Mouse (Mus musculus): ENCODE results near the gene Nhlh2. TPM values are rescaled to one million over a fixed set of nuclear protein-coding genes. Genes with fewer than 3 reads are reported as not detected.

Gene Nhlh2
- total RNA-seq (2014; rRNA removed), result 8.6 and 19.0 TPM in 2 replicates
- 7.0 and 14.6 TPM in 2 replicates for polyA plus RNA-seq (2015; fragmentation: Nextera tagmentation; extraction: Ambion mirVana)

DNA sequence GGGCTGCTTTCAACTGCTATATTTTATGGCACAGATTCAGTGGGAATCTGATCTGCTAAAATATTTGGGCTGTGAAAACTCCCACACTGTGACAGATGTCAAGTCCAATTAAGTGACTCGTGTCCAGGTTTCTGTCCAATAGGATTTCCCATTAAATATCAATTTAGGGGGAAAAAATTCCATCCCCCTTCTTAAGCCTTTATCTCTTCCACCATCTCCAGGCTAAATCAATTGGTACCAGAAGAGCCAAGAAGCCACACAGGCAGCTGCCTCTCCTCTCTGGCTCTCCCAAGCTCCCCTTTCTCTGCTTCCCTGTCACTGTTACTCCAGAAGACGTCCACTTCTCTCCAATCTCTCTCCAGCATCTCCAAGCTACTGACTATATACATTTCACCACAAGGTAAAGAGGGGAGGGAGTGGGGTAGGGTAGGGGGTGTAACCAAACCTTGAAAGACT is at the start of gene Nhlh2:
Gene Nhlh2 (plus strand): TSS at position 151 of the 456 bp plus-strand sequence.
- Histone ChIP-seq H3K4me3 (ENCODE audit: low read depth, low read length) (peak within 1 kb of the TSS; percentile 39), H3K27ac (ENCODE audit: low read depth, low read length) (peak within 1 kb of the TSS; percentile 79; the same call in 1 of the 2 replicates), H3K9ac (no peak within 1 kb of the TSS), H3K4me1 (ENCODE audit: insufficient read depth) (peaks cover 10% of the 10 kb centered on the region), H3K27me3 (ENCODE audit: insufficient read depth, low read length) (peaks cover 18% of the 10 kb centered on the region), H3K36me3 (ENCODE audit: insufficient read depth) (no peaks in the 10 kb centered on the region), H3K4me2 (ENCODE audit: low read depth) (peak within 1 kb of the TSS; percentile 61; the same call in 1 of the 2 replicates), H3K9me3 (ENCODE audit: low read length) (no peaks in the 10 kb centered on the region)
- 18% methylated on average over 2 of the region's 2 CpGs for WGBS
- ATAC-seq, result peak; percentile 17; the same call in 1 of the 2 replicates
- peak; percentile 57 for DNase-seq
- TF ChIP-seq CTCF (IDR thresholded peaks at IDR 0.05; ENCODE audit: low read depth), result no peak

DNA sequence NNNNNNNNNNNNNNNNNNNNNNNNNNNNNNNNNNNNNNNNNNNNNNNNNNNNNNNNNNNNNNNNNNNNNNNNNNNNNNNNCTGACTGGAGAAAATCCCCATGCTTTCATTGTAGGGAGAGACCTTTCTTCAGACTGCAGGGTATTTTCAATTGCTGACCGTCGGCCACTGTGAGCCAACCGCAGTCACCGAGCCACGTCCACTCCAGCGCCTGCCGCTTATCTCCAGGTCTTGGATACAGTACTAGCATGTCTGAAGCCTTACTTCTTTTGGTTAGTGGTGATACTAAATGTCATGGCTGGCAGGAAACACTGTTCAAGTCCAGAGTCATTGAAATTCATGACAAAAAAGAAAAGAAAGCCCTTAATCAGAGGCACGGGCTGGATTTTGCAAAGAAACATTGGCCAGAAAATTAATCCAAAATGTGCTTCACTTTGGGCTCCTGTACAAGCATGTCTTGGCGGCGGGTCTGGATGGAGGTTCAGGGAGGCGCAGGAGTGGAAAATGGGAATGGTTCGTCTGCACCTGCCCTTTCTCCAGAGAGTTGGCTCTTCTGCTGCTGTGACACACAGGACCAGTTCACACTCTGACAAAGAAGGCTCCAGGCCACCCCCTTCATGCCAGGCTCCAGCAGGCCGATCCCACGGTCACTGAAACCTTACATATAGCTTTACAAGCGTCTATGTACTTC is 48.6 kb upstream of the Nhlh2 start:
- Histone ChIP-seq H3K9ac (no peak overlapping the region), H3K27ac (ENCODE audit: low read depth, low read length) (no peak overlapping the region), H3K4me1 (ENCODE audit: insufficient read depth) (peaks cover 4% of the 10 kb centered on the region; the same call in 1 of the 2 replicates), H3K36me3 (ENCODE audit: insufficient read depth) (no peaks in the 10 kb centered on the region), H3K4me2 (ENCODE audit: low read depth) (no peak overlapping the region), H3K27me3 (ENCODE audit: insufficient read depth, low read length) (no peaks in the 10 kb centered on the region), H3K9me3 (ENCODE audit: low read length) (no peaks in the 10 kb centered on the region), H3K4me3 (ENCODE audit: low read depth, low read length) (no peak overlapping the region)
- DNase-seq, result peak; percentile 13
- WGBS, result 57% methylated on average over 15 of the region's 15 CpGs
- TF ChIP-seq CTCF (IDR thresholded peaks at IDR 0.05; ENCODE audit: low read depth), result no peak
- no peak for ATAC-seq

DNA sequence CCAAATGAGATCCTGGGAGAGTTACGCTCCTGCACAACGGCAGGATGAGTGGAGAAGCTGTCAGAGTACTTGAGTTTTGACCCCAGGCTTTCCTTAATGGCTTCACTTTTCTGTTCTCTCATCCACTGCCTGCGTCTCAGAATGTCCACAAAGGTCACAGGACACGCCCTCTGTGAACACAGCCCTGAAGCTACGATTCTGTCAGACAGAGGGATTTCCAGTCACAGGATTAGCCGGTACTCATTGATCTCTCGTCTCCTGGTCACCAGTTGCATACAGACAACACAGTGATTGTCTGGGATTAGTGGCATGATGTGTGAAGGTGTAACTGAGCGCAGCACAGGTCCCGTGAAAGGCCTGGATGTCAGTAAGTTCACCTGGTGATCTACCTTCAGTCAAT is 46.4 kb upstream of the Nhlh2 start:
- H3K4me3 ChIP-seq (ENCODE audit: low read depth, low read length), result no peak overlapping the region
- no peak for TF ChIP-seq CTCF (IDR thresholded peaks at IDR 0.05; ENCODE audit: low read depth)
- no peak for DNase-seq

DNA sequence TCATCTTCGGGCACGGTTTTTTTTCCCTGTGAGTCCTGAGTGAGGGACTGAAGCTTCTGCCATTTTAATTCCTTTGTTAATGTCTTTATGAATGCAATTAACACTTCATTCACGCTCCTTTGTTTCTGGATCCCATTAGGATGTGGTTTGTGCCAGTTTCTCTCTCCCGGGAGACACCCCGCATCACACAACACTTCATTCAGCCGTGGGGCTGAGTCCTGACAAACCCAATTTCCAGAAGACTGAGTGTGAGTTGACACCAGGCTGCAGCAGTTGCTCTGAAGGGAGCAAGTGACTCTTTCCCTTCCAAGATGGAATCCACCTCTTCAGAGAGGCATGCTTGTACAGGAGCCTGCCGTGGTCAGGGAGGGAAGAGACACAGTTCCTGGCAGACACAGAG is 45.5 kb upstream of the Nhlh2 start:
- 26% methylated on average over 7 of the region's 7 CpGs for WGBS
- no peak for TF ChIP-seq CTCF (IDR thresholded peaks at IDR 0.05; ENCODE audit: low read depth)
- no peaks in the 10 kb centered on the region for H3K9me3 ChIP-seq (ENCODE audit: low read length)
- H3K27me3 ChIP-seq (ENCODE audit: insufficient read depth, low read length), result no peaks in the 10 kb centered on the region
- H3K4me1 ChIP-seq (ENCODE audit: insufficient read depth), result peaks cover 4% of the 10 kb centered on the region
- no peak overlapping the region for H3K4me3 ChIP-seq (ENCODE audit: low read depth, low read length)
- no peak overlapping the region for H3K9ac ChIP-seq
- H3K4me2 ChIP-seq (ENCODE audit: low read depth), result no peak overlapping the region
- no peak for ATAC-seq
- no peak overlapping the region for H3K27ac ChIP-seq (ENCODE audit: low read depth, low read length)
- peak; percentile 22 for DNase-seq
- no peaks in the 10 kb centered on the region for H3K36me3 ChIP-seq (ENCODE audit: insufficient read depth)

More for the DNA sequence above, 46.4 kb upstream of the Nhlh2 start:
- H3K9me3 ChIP-seq (ENCODE audit: low read length), result no peaks in the 10 kb centered on the region
- H3K4me2 ChIP-seq (ENCODE audit: low read depth), result no peak overlapping the region
- no peak overlapping the region for H3K27ac ChIP-seq (ENCODE audit: low read depth, low read length)
- peaks cover 4% of the 10 kb centered on the region for H3K4me1 ChIP-seq (ENCODE audit: insufficient read depth)
- WGBS, result 40% methylated on average over 9 of the region's 9 CpGs
- no peaks in the 10 kb centered on the region for H3K36me3 ChIP-seq (ENCODE audit: insufficient read depth)
- H3K27me3 ChIP-seq (ENCODE audit: insufficient read depth, low read length), result no peaks in the 10 kb centered on the region
- ATAC-seq, result no peak
- H3K9ac ChIP-seq, result no peak overlapping the region

DNA sequence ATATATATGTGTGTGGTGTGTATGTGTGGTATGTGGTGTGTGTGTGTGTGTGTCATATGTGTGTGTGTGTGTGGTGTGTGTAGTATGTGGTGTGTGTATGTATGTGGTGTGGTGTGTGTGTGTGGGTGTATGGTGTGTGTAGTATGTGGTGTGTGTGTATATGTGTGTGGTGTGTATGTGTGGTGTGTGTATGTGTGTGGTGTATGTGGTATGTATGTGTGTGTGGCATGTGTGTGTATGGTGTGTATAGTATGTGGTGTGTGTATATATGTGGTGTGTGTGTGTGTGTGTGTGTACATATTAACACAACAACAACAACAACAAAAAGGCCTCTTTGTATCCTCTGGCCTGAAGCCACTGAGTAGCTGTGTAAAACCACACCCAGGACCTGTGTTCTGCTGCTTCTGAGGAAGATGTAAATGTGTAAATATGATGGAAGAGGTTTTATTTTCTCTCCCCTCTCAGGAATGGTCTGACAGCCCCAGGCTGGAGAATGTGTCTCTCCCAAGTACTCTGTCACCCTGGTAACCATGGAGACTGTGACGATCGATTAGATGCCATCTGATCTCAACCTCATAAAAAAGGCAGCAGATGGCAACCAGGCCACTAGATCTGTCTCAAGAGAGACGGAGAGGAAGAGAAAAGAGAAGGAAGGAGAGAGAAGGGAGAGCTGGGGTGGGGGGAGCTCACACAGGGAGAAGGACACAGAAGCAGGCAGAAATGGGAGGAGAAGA is 42.9 kb upstream of the Nhlh2 start:
- Histone ChIP-seq H3K36me3 (ENCODE audit: insufficient read depth) (no peaks in the 10 kb centered on the region), H3K9ac (no peak overlapping the region), H3K27me3 (ENCODE audit: insufficient read depth, low read length) (no peaks in the 10 kb centered on the region), H3K4me2 (ENCODE audit: low read depth) (no peak overlapping the region), H3K4me3 (ENCODE audit: low read depth, low read length) (no peak overlapping the region), H3K4me1 (ENCODE audit: insufficient read depth) (no peaks in the 10 kb centered on the region; the same call in 1 of the 2 replicates), H3K27ac (ENCODE audit: low read depth, low read length) (peak overlapping the region; percentile 46; the same call in 1 of the 2 replicates), H3K9me3 (ENCODE audit: low read length) (no peaks in the 10 kb centered on the region)
- no peak for TF ChIP-seq CTCF (IDR thresholded peaks at IDR 0.05; ENCODE audit: low read depth)
- DNase-seq (peak; percentile 55), ATAC-seq (peak; percentile 83)
- 21% methylated on average over 3 of the region's 3 CpGs for WGBS

DNA sequence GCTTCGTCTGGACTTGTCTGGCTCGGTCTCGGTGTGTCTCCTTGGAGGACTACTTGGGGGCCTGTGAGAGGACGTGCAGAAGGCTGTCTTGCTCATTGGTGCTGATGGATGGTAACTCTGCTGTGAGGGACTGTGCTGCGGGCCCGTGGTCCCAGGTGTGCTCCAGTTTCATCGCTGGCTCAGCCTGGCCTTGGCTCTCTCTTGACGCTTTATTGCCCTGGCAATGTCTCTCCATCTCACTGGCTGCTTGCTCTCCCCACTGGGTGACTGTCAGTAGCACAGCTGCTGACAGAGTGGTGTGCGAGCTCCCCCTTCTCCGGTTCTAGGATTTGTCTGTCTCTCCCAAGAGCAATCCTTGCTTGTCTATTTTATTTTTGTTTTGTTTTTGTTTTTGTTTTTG is 34.5 kb upstream of the Nhlh2 start:
- WGBS, result 89% methylated on average over 10 of the region's 10 CpGs
- no peaks in the 10 kb centered on the region for H3K9me3 ChIP-seq (ENCODE audit: low read length)
- ATAC-seq (no peak), DNase-seq (no peak)
- no peak overlapping the region for H3K4me3 ChIP-seq (ENCODE audit: low read depth, low read length)
- TF ChIP-seq CTCF (IDR thresholded peaks at IDR 0.05; ENCODE audit: low read depth), result no peak
- H3K9ac ChIP-seq, result no peak overlapping the region
- no peaks in the 10 kb centered on the region for H3K36me3 ChIP-seq (ENCODE audit: insufficient read depth)
- no peak overlapping the region for H3K27ac ChIP-seq (ENCODE audit: low read depth, low read length)
- H3K4me2 ChIP-seq (ENCODE audit: low read depth), result no peak overlapping the region
- no peaks in the 10 kb centered on the region for H3K4me1 ChIP-seq (ENCODE audit: insufficient read depth)
- no peaks in the 10 kb centered on the region for H3K27me3 ChIP-seq (ENCODE audit: insufficient read depth, low read length)
